Mouse (Mus musculus) urinary bladder, postnatal 10 days (tissue): ENCODE measurements around the gene Ube2ql1.

Source experiments
- DNase-seq: peaks from one replicate; pipeline ENCODE4 v3.0.0; 2022; ENCODE audit warnings: low spot score

Ube2ql1 gene

DNA sequence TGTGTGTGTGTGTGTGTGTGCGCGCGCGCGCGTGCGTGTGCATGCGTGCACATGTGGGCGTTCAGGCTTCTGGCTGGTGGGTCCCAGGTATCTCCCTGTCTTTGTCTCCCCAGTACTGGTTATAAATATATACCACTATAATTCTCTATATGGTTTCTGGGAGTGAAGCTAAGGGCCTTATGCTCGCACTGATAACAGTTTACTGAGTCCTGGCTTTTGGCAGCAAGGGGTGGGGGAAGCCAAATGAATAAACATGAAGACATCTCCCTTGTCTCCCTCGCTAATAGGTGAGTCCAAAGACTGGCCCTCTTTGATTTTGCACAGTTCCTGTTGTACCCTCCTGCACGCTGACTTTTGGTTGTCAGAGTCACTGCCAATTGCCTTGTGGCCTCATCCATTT, 32.2 kb downstream of the Ube2ql1 start:
- no peak for DNase-seq

DNA sequence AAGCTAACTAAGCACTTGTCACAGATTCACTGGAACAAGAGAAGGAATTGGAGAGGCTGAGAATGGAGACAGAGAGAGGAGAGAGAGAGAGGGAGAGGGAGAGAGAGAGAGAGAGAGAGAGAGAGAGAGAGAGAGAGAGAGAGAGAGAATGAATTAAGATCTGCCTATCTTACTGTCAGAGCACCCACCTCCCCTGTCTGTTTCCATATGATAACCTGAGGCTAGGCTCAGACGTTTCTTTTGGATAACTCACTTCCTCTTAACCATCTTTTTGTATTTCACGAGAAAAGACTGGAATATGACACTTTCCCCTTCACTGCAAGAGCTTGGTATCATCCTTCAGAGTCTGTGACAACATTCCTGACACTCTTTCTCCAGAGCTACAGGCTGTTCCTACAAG, 32.8 kb downstream of the Ube2ql1 start:
- DNase-seq: no peak

DNA sequence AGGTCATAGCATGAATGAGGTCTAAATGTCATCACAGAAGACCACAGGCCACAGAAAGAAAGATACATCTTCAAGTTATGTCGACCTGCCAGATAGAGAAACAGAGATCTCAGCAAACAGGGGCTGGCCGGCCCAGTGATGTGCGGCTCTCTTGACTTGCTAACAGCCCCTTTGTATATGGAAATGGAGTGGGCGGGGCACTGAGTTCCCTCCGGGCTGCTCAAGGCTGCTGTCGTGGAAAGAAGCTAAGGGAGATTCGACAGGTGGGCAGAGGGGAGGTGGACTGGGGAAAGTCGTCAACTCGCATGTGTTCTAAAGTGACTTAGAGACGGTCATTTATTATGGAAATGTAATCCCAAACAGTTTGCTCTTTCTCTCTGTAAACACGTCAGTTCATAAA, 36.2 kb downstream of the Ube2ql1 start:
- no peak for DNase-seq

- no peak for DNase-seq
Observed at GRCm38 (mm10) chr13:69701397-69701796, 38.3 kb downstream of the Ube2ql1 start.

- no peak for DNase-seq
Observed at GRCm38 (mm10) chr13:69700827-69701226, 38.9 kb downstream of the Ube2ql1 start.

- no peak for DNase-seq
Observed at GRCm38 (mm10) chr13:69696333-69696991, 43.2 kb downstream of the Ube2ql1 start.

- no peak for DNase-seq
Observed at GRCm38 (mm10) chr13:69691074-69691473, 48.6 kb downstream of the Ube2ql1 start.

- DNase-seq: no peak
Observed at GRCm38 (mm10) chr13:69687023-69687422, 52.7 kb downstream of the Ube2ql1 start.

DNA sequence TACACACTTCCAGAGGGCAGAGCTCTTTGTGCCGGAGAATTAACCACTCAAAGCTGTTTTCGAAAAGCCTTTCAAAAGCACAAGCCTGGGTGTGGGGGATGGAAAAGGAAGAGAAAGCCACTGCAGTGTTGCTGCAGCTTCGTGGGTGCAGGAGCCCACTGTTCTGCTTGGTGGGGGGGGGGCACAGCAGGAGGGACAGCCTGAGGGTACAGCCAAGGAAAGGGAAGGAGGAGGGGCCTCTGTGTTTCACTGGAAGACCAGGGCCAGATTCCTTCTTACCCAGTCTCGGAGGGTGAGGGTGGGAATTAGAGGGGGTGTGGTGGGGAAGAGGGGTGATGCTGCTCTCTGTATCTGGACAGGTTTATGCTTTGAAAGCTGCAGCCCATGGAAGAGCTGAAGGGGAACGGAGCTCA, 54.3 kb downstream of the Ube2ql1 start:
- DNase-seq: no peak

- DNase-seq: no peak
Observed at GRCm38 (mm10) chr13:69673921-69674618, 65.6 kb downstream of the Ube2ql1 start.

DNA sequence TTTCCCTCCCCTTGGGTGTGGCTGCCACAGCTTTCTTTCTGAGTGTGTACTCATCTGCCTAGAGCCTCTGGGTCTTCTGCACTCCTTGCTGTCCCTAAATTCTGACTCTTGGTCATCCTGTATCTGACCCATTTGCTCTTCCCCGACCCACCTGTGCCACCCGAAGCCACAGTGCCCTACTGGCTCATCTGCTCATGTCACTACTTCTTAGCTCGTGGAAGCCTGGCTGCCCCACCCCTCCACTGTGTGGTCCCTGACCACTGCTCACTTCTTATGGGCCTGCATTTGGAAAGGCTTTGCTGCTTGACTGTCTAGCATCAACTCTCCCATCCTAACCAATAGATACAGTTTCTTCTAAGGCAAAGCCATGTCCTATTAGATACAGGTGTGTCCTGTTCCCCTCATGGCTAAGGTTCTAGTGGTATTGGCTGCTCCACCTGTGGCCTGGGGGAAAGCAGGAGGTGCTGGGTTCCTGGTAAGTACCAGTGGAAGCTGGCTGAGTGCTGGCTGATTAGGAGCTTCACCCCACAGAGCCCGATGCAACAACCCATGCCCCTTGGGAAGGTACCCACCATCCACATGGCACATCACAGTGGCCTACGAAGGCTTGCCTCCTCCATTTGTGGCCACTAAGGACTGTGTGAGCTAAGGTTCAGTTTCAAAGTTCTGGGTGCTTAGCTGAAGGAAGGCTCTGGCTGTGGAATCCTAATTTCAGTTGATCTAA, 66.3 kb downstream of the Ube2ql1 start:
- no peak for DNase-seq

- DNase-seq: no peak
Observed at GRCm38 (mm10) chr13:69672565-69672964, 67.1 kb downstream of the Ube2ql1 start.

DNA sequence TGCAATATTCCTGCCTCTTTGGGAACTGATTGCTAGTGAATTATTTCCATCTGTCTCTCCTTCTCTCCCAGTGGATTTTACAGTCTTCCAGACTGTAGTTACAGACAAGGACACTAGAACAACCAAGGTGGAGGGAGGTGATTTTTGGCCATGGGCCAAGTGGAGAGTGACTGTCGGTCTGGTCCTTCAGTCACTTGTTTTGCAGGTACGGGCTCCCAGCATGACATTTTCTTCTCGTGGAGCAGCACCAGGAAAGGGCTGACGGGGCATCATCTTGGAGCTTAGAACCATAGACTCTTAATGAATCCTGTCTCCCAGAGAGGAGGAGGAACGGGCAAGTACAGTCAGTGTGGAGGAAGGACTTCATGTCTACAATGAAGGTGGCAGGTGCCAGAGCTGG, 67.6 kb downstream of the Ube2ql1 start:
- DNase-seq: no peak

DNA sequence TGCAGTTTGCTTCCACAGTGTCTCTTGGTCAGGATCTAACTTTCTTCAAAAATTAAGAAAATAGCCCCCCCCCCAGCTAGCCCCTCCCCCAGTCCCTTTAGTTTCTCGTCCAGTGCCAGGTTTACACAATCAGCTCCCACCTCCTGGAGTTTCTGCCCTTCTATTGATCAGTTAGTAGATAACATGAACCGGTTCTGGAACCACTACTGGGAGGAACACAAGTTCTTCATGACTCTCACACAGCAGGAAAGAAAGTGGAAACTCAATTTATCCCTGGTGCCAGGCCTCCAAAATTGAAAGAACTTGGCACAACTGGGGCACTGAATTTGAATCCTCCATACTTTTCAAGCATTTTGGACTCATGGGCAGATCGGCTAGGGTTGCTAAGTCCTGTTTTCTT, 85.2 kb downstream of the Ube2ql1 start:
- no peak for DNase-seq
